Mouse (Mus musculus): ENCODE data around the gene Mc3r. TPM values are rescaled to one million over a fixed set of nuclear protein-coding genes. Genes with fewer than 3 reads are reported as not detected.

Gene Mc3r
- polyA plus RNA-seq (2012) = not detected in 2 replicates

DNA sequence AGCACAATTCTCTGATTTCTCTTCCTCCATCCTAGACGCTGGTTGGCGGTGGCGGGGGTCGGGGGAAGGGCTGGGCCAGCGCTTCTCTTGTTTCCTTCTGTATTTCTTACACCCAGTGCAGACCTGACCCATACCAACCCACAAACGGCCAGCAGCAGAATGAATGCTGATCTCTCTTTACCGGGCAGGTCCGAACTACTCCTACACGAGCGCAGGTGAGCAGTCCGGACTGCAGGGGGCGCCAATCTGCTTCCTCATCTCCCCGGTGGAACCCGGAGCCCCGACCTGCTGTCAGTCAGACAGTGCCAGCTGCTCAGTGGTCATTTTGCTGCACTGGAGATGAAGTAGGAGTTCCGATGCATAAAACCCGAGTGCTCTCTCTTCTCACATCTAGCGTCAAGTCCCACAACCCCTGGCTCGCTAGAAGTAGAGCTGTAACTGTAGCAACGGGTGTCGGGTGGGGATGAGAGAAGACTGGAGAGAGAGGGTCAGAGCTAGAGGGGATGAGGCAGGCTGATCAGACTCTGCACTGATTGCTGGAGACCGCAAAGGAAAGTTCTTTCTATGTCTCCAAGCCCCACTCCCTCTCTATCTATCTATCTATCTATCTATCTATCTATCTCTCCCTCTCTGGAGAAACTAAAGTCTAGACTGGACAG, at the start of gene Mc3r:
TSS of gene Mc3r (plus strand) at position 387 of the 659 bp plus-strand sequence.
- no peak for TF ChIP-seq GATA1 (IDR thresholded peaks at IDR 0.05; ENCODE audit: low read length)

DNA sequence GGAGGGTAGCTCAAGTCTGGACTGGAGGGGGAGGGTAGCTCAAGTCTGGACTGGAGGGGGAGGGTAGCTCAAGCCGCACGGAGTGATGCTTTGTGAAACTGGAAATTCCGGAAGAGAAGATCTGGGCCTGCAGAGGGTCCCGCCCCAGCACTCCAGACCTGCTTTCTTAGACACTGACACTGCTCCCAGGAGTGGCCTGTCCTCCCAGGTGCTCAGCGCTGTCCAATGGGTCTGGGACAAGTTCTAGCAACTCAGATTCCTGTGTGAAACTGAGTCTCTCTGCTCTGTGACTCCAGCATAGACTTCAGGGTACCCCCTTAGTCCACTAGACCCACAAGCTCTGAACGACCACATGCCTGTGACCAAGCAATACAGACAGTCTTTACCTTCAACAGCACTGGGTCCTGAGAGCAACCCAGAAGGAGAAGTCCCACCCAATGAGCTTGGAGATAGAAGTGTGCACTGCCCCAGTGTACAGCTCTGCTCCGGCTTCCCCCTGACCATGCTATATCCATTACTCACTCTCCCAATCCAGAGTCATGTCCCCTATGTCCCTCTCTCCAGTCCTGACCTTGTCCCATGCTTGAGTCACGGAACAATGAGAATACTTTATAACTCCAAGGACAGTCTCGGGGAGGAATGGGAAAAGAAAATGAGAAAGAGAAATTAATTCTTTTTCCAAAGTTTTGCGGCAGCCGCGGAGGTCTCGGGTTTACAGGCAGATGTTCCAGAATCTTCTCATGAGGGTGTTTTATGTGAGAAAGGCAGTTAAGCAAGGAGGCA, 46.1 kb upstream of the Mc3r start:
- no peak for TF ChIP-seq GATA1 (IDR thresholded peaks at IDR 0.05; ENCODE audit: low read length)

DNA sequence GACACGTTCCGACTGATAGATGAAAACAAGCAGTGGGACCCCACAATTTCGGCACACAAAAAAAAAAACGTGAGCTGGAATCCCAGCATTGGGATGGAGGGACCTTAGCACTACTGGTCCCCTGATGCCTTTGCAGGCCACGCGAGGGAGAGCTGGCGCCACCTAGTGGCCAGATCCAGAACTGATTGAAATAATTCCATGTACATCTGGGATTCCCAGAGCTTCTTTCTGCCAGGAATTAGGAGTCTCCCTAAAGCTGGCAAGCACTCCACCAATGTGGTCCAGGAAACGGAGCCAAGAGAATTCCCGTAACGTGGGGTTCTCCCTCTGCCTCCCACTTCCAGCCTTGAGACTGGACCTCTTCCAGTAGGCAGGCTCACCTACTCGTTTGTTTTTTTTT, 41.3 kb upstream of the Mc3r start:
- TF ChIP-seq GATA1 (IDR thresholded peaks at IDR 0.05; ENCODE audit: low read length) = no peak

DNA sequence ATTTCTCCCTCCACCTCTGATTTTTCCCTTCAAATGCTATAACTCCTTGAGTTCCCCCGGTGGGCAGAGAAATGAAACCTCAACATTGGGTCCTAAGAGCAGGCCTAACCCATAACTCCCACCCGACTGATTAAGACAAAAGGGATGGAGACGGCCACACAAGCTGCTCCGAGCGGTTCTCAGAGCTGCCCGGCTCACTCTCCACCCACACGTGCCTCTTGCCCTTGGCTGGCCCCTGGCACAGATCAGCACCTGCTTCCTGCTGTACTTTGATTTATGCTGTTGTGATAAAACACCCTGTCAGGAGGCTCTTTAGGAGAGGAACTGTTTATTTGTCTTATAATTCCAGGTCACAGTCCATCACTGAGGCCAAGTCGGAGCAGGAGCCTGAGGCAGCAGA, 34.8 kb upstream of the Mc3r start:
- no peak for TF ChIP-seq GATA1 (IDR thresholded peaks at IDR 0.05; ENCODE audit: low read length)

DNA sequence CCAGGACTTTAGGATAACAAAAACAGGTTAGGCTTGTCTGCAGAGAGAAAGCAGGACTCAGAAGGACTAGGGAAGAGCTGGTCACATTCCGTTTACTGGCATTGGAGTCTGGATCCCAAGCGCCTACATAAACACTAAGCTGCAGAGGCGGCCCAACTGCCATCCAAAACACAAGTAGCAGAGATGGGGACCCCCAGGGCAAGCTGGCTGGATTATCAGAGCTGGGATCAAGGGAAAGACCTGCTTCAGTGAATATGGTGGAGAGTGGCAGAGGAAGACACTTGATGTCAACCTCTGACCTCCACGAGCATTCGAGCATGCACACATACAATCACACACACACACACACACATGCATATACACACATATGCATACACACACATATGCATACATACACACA, 34.0 kb upstream of the Mc3r start:
- TF ChIP-seq GATA1 (IDR thresholded peaks at IDR 0.05; ENCODE audit: low read length) = no peak

DNA sequence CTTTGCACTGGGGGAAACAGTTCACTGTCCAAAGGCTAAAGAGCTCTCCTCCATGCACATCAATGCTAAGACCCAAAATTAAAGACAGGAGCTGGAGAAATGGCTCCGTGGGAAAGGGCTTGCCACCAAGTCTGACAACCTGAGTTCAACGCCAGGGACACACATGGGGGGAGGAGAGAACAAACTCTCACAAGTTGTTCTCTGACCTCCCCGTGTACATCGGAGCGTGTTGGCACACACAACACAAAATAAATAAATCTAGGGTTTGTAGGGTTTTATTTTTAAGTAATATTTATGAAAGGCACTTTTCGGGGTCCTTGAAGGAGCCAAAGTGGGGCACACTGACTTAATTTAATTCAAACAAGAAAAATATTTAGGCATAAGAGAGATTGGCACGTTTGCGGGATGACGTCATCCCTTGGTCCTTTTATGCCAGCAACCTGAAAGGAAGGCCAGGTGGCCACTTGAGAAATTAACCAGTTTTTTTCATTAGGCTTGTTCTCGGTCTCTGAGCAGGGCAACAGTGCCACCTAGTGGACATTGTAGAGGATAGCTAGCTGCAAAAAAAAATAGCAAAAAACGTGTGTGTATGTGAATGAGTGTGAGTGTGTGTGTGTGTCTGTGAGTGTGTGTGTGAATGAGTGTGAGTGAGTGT, 32.7 kb upstream of the Mc3r start:
- no peak for TF ChIP-seq GATA1 (IDR thresholded peaks at IDR 0.05; ENCODE audit: low read length)

DNA sequence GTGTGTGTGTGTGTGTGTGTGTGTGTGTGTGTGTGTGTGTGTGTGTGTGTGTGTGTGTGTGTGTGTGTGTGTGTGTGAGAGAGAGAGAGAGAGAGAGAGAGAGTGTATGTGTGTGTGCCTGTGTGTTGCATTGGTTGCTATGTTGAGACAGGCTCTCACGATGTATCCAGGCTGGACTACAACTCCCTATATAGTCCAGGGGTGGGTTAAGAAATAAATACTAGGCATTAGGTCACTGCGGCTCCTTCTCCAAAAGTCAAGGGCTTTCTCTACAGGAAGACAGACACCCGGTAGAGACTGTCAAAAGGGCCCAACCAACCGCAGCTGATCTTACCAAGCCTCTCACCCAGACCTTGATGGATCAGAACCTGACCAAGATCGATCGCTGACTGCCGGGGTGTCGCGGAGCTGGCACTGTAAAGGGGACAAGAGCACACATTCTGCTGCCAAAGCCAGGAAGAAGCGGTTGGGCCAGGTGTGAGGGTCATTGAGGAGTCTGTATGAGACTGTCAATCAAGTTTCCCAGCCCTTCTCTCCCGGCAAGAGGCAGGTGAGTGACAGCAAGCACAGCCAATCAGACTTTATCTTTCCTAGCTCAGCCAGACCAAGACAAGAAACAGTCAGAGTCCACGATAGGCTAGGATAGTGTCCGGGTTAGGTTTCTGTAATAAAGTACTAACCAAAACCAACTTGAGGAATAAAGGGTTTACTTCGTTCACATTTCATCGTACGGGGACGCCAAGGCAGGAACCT, 32.0 kb upstream of the Mc3r start:
- no peak for TF ChIP-seq GATA1 (IDR thresholded peaks at IDR 0.05; ENCODE audit: low read length)

DNA sequence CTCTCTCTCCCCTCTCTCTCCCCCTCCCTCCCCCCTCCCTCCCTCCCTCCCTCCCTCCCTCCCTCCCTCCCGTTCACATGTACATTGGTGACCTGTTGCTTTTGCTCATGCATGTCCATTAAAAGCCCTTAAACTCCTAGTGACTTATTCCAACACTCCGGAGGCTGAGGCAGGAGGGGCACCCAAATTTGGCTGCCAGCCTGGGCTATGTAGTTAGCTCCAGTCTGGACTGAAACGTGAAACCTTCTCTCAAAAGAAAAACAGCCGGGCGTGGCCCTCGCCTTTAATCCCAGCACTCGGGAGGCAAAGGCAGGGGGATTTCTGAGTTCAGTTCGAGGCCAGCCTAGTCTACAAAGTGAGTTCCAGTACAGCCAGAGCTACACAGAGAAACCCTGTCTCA, 30.4 kb upstream of the Mc3r start:
- TF ChIP-seq GATA1 (IDR thresholded peaks at IDR 0.05; ENCODE audit: low read length) = no peak

DNA sequence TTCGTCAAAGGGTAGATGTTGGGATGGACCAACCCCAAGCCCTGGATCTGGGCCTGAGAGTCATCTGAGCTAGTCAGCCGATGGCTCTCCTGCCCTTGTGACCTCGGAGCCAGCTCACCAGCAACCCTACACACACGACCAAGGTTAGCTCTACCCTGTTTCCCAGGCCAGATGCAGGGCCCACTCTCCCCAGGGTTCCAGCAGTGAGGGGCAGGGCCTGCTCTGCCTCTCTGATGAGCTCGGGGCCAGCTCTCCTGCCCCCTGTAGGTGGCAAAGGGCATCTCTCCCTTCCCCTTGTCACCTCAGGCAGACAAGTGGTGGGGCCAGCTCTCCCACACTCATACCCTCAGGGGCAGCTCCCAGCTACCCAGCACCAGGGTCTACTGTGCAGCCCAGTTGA, 29.1 kb upstream of the Mc3r start:
- no peak for TF ChIP-seq GATA1 (IDR thresholded peaks at IDR 0.05; ENCODE audit: low read length)

DNA sequence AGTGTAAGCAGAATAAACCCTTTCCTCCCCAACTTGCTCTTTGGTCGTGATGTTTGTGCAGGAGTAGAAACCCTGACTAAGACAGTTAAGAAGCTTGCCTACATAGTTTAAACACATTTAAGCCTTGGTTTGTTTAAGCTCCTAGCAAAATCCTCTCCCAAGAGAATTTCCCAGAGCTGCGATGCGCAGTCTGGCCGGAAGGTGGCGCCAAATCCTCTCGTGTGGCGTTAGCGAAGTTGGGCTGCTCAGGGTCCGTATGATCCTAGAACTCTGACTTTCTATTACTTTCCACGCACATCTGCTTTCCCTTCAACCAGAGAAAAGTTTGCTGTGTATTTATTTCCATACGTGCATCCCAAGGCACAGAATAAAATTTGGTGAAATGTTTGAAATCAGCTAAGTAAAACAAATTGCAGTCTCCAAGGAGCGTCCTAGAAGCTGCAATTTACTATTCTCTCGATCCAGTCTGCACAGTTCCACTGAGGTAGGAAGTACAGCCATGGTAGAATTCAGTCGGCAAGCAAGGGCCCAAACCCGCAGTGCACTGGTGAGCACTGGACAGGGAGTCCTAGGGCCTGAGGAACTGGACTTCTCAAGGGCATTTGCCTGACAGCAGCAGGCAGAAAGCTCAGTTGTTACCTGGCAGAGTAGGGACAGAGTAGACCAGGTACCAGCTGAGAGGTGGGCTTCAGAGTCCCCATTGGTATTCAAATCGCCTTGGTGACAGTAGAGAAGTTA, 26.5 kb upstream of the Mc3r start:
- no peak for TF ChIP-seq GATA1 (IDR thresholded peaks at IDR 0.05; ENCODE audit: low read length)

DNA sequence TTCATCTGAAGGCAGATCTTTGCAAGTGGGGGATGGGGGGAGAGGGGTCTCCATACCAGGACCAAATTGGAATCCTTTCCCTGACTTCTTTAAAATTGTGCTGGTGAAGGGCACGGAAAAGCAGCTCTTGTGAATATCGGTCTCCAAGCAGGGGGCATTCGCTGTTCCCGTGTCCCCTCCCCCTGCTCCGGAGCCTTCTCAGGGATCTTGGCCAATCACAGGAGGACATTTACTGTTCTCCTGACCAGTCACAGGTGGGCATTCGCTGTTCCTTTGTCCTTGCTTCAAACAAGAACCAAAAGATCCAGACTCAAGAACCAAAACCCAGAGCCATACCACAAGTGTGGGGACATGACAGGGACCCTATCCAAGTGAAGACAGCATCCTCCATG, 25.9 kb upstream of the Mc3r start:
- no peak for TF ChIP-seq GATA1 (IDR thresholded peaks at IDR 0.05; ENCODE audit: low read length)

DNA sequence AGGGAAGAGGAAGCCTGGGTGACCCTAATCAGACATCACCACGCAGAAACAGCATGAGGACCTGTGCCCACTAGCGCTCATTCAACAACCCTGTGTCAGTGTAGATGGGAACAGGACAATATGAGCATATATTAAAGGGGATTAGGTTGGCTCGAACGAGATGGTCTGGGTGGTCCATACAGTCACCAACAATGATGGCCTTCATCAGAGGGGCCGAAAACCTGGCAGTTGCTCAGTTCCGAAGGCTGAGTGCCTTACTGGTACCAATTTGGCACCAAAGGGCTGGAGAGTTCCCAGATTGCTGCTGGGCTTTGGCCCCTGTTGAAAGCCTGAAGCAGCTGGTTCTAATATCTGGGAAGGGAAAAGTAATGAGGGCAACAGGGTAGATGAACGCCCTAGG, 25.4 kb upstream of the Mc3r start:
- TF ChIP-seq GATA1 (IDR thresholded peaks at IDR 0.05; ENCODE audit: low read length) = no peak

DNA sequence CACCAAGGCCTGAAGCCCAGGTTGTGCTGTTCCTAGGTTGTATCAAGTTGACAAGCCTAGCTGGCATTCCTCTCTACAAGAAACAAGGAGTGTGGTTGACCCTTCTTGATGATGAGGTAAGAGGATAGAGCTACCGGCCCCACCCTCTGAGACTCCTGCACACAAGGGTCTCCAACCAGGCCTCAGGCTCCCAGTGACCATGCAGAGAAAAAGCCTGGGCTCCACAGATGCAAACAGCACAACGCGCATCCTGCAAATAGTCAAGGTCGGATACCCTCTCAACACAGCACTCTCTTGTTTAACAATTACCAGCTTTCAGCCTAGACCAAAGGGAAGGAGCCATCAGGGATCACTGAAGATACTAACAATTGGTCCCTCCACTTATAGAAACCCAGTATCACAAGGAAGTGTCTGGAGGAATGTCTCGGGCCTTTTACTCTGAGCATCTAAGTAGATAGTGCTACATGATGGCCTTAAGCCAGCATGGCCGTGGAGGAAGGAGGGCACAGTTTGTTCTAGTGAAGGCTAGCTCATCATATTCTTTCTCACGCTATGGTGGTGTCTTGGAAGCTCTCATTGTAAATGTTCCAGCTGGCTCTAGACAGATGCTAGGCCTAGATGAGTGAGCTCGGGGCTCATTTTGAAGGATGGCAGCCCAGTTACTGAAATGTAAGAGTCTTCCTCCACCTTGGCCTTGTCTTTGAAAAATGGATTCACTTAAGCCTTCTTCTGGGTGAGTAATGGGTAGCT, 24.7 kb upstream of the Mc3r start:
- TF ChIP-seq GATA1 (IDR thresholded peaks at IDR 0.05; ENCODE audit: low read length) = no peak

DNA sequence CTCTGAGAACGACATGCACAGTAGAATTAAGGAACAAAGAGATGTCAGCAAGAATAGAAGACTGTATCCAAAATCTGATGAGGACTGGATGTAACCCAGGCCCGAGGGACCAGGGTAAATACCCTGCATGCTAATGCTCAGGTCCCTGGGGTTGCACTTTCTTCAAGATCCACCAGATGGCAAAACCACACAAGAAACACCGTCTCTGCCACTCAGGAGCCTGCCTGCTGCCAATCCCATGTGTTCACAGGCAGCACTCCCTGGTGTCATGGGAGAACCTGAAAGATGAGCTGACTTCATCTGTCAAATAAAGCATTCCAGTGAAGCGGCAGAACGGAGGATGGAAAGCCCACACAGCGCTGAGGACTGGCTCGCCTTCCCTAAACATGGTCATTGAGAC, 21.3 kb upstream of the Mc3r start:
- no peak for TF ChIP-seq GATA1 (IDR thresholded peaks at IDR 0.05; ENCODE audit: low read length)

DNA sequence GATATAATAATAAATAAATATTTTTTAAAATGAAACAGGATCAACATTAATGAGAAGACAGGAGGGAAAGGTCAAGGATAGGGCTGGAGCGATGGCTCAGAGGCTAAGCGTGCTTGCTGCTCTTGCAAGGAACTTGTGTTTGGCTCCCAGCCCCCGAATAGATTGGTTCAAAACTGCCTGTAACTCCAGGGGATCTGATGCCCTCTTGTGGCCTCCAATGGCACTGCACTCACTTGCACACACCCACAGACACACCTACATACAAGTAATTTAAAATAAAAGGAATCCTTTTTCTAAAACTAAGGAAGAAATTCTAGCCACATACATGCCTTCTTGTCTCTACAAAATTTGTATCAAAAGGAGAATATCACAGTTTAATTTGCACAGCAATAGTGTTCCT, 20.5 kb upstream of the Mc3r start:
- TF ChIP-seq GATA1 (IDR thresholded peaks at IDR 0.05; ENCODE audit: low read length) = no peak
